Mouse (Mus musculus): ENCODE measurements around the gene Kmt2c.
A peak's percentile ranks its signal among the peaks of the same experiment; 100 is the strongest.

Gene Kmt2c

DNA sequence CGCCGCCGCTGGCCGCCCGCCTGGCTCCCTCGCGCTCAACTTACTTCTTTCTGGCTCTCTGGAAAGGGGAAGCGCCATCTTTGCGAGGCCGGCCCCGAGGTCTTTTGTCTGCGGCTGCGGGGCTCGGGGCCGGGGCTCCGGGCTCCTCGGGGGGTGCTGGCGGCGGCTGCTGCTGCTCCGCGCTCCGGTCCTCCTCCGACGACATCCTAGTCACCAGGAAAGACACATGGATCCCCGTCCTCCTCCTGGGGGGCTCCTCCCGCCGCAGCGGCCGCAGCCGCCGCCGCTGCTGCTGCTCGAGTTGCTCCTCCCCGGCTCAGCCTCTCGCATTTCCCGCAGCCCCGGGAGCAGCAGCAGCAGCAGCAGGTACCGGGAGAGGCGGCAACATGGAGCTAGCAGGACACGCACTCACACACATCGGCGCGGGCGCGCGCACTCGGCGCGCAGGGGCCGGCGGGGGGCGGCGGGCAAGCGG is at the start of gene Kmt2c:
Kmt2c (minus strand) TSS at position 438 of the 475 bp plus-strand sequence.
- DNase-seq (ENCODE audit: low read depth, low spot score) = no peak

GRCm38 (mm10) chr5:25546912-25547311 is 48.3 kb upstream of the Kmt2c start:
- no peak for DNase-seq (ENCODE audit: low read depth, low spot score)

GRCm38 (mm10) chr5:25544566-25544965 is 46.0 kb upstream of the Kmt2c start:
- no peak for DNase-seq (ENCODE audit: low read depth, low spot score)

DNA sequence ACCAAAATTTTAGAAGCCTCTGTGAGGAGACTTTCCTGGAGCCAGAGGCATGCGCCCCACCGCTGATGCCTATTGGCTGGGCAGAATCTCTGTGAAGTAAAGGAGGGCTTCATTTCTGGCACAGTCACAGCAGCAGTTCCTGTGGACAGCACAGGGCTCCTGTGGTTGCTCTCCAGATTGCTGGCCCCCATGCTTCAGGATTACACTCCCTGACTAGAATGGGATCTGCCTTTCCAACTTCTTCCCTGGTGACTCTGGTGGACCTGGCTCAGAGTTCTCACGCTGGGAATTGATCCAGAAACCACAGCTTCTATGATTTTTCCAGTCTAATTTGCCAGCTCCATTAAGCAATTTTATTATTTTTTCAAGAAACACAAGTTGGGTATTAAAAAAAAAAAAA is 45.5 kb upstream of the Kmt2c start:
- DNase-seq (ENCODE audit: low read depth, low spot score) = no peak

- no peak for DNase-seq (ENCODE audit: low read depth, low spot score)
These were observed 43.1 kb upstream of the Kmt2c start for GRCm38 (mm10) chr5:25541661-25542060.

GRCm38 (mm10) chr5:25540921-25541320 is 42.3 kb upstream of the Kmt2c start:
- no peak for DNase-seq (ENCODE audit: low read depth, low spot score)

DNA sequence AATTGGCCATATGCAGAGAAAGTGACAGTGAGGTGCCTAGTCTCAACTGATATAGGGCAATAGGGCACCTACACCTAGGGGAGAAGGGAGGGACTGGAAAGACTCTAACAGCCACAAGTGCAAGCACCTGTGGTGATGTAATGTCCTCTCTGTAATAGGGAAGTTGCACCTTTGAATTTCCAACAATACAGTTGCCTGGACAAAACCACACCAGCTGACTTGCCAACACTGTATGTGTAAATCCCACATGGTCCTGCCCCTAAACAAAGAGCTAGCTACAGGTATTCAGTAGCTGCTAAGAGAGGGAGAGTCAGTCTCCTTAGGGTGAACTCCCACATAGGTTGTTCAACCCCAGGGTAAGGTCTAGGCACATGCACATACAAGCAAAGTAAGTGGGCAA is 41.8 kb upstream of the Kmt2c start:
- DNase-seq (ENCODE audit: low read depth, low spot score) = no peak

DNA sequence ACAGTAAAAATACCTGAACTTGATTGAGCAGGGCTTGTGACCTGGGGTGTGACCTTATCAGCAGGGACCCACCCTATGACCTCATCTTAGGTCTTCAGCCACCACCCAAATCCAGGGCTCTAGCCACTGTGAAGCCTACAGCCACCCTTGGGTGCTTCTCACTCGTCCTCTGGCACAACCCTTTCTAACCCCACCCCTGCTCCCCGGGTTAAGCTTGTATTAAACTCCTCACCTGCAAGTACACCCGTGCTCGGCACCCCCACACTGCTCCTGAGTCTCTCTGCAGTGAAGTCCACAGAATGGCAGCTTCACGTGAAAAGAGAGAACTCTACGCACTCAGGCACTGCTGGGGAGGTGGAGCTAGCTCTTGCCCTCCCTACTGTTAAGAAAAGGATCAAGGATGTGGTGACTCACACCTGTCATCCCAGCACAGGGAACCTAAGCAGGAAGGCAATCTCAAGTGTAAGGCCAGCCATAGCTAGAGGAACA is 38.4 kb upstream of the Kmt2c start:
- no peak for DNase-seq (ENCODE audit: low read depth, low spot score)

DNA sequence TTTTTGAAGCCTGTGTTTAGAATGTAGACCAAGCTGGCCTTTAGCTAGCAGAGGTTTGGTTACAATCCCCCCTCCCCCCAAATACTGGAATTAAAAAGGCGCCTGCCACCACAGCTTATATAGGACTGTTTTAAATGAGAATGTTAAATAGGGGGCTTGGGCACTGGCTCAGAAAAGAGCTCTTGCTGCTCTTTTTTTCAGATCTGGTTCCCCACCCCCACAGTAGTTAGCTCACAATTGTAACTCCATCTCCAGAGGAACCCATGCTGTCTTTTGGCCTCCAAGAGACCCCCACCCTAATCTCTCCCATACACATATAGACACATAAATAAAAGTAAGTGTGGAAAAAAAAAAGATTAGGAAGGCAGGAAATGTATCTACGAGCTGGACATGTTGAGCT is 37.9 kb upstream of the Kmt2c start:
- no peak for DNase-seq (ENCODE audit: low read depth, low spot score)

GRCm38 (mm10) chr5:25535566-25535965 is 37.0 kb upstream of the Kmt2c start:
- DNase-seq (ENCODE audit: low read depth, low spot score) = no peak

GRCm38 (mm10) chr5:25533298-25533697 is 34.7 kb upstream of the Kmt2c start:
- peak; percentile 80 for DNase-seq (ENCODE audit: low read depth, low spot score)

DNA sequence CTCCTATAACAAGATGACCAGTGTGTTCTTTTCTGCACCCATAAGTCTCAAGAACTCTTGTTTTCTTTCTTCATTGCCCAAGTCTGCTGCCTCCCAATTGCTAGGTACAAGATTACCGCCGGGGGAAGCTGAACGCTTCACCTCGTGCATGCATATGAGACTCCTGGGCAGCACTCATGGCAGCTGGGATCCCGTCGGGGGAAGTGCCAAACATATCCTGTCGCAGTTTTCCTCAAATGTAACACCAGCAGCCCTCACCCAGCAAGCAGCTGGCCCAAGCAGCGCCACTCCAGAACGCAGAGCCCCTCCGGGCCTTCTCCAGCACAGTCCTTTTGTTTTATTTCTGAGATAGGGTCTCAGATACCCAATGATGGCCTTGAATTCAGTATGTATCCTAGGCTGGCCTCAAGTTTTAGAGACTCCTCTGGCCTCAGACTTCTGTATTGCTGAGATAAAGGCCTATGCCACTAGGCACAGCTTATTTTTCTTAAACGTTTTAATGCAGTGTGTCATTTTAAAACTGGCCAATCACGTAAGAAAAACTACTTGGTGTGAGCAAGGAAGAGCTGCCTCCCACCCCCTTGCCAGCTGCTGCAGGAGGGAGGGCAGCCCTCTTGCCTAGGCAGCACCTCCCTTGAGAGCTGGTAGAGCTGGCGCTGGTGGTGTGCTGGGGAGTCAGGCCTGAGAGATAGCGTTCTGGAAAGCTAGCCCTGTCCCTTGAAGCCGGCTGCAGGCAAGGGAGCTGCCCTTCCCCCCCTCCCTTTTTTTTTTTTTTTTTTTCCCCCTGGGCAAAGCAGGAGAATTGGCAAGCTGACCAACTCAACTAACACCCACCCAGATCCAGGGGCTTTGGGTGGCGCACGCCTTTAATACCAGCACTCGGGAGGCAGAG is 33.9 kb upstream of the Kmt2c start:
- no peak for DNase-seq (ENCODE audit: low read depth, low spot score)

GRCm38 (mm10) chr5:25530629-25531028 is 32.0 kb upstream of the Kmt2c start:
- no peak for DNase-seq (ENCODE audit: low read depth, low spot score)

DNA sequence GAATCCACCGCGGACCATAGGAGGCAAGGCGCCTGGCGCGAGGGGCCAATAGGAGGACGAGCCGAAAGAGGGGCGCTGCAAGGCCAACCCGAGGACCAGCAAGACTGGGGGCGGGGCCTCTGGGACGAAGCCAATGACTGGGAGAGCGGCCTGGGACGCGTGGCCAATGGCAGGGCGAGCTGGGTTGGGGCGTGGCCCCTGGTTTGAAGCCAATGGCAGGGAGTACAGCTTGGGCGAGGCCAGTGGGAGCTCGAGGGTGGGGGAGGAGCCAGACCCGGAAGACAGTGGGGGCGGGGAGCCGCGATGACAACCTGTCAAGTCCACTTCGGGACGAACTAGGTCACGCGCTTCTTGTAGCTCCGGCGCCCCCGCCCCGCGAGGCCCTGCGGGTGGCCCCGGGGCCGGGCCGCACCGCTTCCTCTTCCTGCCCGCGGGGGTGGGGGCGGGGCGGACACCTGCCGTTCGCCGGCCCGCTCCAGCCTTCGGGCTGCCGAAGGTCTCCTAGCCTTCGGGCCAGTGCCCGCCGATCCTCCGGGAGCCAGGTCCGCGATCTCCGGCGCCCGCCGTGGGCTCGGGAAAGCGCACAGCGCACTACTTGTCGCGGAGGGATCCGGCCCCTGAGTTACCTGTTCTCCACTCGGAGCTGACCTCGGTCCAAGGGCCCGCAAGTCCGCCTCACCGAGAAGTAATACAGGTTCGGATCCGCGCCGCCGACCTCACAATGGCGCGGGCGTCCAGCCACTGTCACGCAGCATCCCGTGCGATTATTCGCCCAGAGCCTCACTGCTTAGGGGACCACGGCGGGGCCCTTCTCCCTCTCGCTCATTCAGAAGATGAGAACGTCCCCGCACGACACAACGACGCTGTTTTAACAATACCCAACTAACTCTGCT is 31.2 kb upstream of the Kmt2c start:
- DNase-seq (ENCODE audit: low read depth, low spot score) = peak; percentile 97

DNA sequence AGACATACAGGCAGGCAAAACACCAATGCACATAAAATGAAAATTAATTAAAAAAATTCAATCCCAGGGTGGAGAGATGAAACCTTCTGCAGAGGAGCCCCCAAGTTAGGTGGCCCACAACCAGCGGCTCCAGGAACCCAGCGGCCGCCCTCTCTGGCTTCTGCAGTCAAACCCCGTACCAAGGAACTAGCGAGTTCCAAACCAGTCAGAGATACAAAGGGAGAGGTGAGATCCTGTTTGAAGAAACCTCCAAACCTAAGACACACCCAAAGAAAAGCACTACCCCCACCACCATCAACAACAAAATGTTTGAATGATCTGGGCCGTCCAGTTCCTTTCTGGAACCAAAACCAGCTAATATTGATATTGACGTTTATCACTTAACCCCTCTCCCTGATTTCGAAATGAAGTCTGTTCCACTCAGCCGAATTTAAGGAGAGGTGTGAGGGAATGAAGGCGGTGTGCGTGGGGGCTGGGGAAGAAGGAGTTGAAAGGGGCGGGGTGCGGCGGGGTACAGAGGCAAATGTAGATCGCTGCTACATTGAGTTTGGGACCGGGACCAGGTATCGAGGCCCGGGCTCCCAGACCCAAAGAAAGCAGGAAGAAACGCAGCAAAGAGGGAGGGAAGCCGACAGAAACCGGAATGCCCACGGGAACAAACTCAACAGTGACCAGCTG is 30.4 kb upstream of the Kmt2c start:
- DNase-seq (ENCODE audit: low read depth, low spot score) = no peak

DNA sequence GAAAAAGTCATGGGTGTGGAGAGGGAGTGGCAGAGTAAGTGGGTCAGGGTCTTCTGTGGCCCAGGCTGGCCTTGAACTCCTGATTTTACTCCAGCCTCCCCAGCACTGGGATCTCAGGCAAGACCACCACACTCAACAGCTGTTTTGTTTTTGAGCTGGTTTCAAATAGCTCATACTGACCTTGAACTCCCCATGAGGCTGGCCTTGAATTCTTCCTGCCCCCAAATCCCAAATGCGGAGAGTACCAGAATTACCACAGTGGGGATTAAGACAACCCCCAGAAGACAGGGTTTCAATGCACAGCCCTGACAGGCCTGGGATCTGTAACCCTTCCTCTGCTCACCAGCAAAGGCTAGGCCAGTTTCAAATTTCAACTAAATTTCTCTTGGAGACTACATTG is 29.4 kb upstream of the Kmt2c start:
- no peak for DNase-seq (ENCODE audit: low read depth, low spot score)

DNA sequence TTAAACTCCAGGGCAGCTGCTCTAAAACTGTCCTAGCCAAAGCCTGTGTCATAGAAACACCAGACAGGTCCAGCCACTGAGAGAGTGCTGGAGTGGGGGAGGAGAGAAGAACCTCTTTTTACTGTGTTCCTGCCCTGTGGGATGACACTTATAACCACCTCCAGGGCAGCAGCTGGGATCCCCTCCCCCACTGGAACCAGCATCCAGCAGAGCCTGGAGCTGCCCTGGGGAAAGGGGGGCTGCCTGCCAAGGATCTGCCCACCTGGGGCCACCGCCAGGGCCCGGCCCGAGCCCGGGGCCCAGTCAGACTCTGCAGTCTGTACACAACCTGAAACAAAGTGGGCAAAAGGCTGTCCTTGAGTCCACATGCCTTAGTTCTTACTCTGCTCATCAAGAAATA is 28.3 kb upstream of the Kmt2c start:
- no peak for DNase-seq (ENCODE audit: low read depth, low spot score)

GRCm38 (mm10) chr5:25526116-25526515 is 27.5 kb upstream of the Kmt2c start:
- peak; percentile 78 for DNase-seq (ENCODE audit: low read depth, low spot score)

DNA sequence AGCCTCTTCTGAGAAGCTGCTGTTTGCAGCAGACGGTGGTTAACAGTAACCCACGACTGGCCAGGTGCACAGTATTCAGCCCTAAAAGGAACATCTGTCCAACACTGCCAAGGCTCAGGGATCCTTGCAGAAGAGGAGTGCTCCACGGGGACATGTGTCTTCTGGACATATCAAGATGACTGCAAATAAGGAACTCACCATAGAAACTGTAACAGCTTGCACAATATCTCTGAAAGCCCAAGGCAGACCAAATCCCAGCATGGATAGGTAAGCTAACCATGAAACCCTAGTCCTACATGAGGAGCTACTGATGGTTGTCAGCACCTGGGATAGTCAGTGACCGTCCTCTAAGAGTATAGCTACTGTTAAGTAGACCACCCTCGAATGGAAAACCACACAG is 22.9 kb upstream of the Kmt2c start:
- no peak for DNase-seq (ENCODE audit: low read depth, low spot score)

DNA sequence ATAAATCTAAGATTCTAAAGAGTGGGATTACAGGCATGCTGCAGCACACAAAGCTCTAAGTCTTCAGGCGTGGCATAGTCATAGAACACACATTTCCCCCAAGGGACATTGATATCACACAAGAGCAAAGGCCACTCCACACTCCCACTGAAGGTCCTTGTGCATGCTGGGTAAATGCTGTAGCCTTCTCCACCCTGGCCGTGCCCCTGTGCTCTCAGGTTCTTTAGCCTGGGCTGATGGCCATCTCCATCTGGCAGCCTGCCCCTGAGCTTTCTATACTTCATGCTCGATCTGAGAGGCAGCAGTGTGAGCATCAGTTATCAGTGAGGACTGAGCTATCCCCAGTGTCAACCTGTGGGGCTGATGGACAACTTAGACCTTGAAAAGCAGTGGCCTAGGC is 21.2 kb upstream of the Kmt2c start:
- DNase-seq (ENCODE audit: low read depth, low spot score) = no peak

GRCm38 (mm10) chr5:25517550-25517949 is 19.0 kb upstream of the Kmt2c start:
- DNase-seq (ENCODE audit: low read depth, low spot score) = no peak
